Mouse (Mus musculus) kidney, embryonic 14.5 days (tissue): ENCODE data around the gene Thtpa. TPM values are rescaled to one million over a fixed set of nuclear protein-coding genes. Genes with fewer than 3 reads are reported as not detected.

Experiments
- ATAC-seq: fragments of 200-750 bp; cut with Nextera tagmentation; 2 replicates; pipeline ENCODE4 v1.8.0; 2017; ENCODE audit warnings: moderate number of reproducible peaks, mild to moderate bottlenecking, moderate TSS enrichment, moderate library complexity; ENCODE audit not compliant: low FRiP score, low TSS enrichment
- H3K27ac ChIP-seq: fragments of 300-500 bp; sonication (generic); 2 replicates; pipeline ENCODE4 v1.5.1; 2014; ENCODE audit warnings: low read depth, mild to moderate bottlenecking, low read length, moderate library complexity, mixed read lengths
- H3K27me3 ChIP-seq: fragments of 300-500 bp; sonication (generic); 2 replicates; pipeline ENCODE4 v1.6.1; 2014; ENCODE audit warnings: mild to moderate bottlenecking, low read length; ENCODE audit not compliant: control insufficient read depth, insufficient read depth
- H3K36me3 ChIP-seq: fragments of 300-500 bp; sonication (generic); 2 replicates; pipeline ENCODE4 v1.6.1; 2014; ENCODE audit warnings: low read length, mixed read lengths; ENCODE audit not compliant: control insufficient read depth, insufficient read depth
- H3K4me1 ChIP-seq: fragments of 300-500 bp; sonication (generic); 2 replicates; pipeline ENCODE4 v1.6.1; 2014; ENCODE audit warnings: low read length, mixed read lengths; ENCODE audit not compliant: control insufficient read depth, insufficient read depth
- H3K4me2 ChIP-seq: fragments of 300-500 bp; sonication (generic); replicated peaks from 2 replicates; pipeline ENCODE4 v1.6.1; 2014; ENCODE audit warnings: low read depth, mild to moderate bottlenecking, low read length
- H3K4me3 ChIP-seq: fragments of 300-500 bp; sonication (generic); 2 replicates; pipeline ENCODE4 v1.5.1; 2014; ENCODE audit warnings: mild to moderate bottlenecking, low read length
- H3K9ac ChIP-seq: fragments of 300-500 bp; sonication (generic); 2 replicates; pipeline ENCODE4 v1.6.1; 2014; ENCODE audit warnings: low read depth, mild to moderate bottlenecking, low read length, moderate library complexity
- H3K9me3 ChIP-seq: fragments of 300-500 bp; sonication (generic); 2 replicates; pipeline ENCODE4 v1.6.1; 2016; ENCODE audit warnings: low read length; ENCODE audit not compliant: control insufficient read depth
- WGBS: fragments of 180-500 bp; shearing (Covaris S2); extraction: QIAGEN DNeasy Blood & Tissue Kit; methylation state at CpG from one replicate; pipeline ENCODE4 v1.1.7; 2014; 5-methylcytosine and 5-hydroxymethylcytosine counted together
- polyA plus RNA-seq: library from polyadenylated mRNA; unstranded; fragments of >200 nt; fragmentation: Nextera tagmentation; extraction: Ambion mirVana; gene quantifications from 2 replicates; pipeline ENCODE4 v1.2.1, GENCODE M21; 2014

Thtpa gene
- polyA plus RNA-seq, 1 experiment from 2014 or later: 21.8 TPM

DNA sequence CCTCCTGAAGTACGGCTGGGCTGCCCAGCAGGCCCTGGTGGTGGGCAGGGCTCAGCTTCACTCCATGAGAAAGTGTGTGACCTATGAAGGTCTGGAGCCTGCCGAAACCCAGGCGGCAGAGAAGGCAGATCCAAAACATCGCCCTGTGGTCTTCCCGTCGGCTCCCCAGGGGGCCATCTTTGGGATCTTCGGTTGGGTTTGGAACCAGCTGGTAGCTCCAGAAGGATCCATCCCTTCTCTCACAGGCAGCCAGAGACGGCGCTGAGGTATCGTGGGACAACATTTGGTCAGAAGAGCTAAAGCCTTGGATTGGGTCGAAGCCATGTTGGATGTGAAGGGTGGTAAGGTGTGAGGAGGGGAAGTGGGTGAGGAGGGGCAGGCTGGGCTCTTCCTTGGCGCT lies 20.2 kb upstream of the Thtpa start:
- Histone ChIP-seq H3K4me1 (peaks cover 23% of the 10 kb centered on the region), H3K4me3 (no peak overlapping the region), H3K36me3 (no peaks in the 10 kb centered on the region), H3K4me2 (no peak overlapping the region), H3K9me3 (no peaks in the 10 kb centered on the region), H3K27ac (no peak overlapping the region), H3K27me3 (0 out of 2 replicates have a peak, but pooled peaks cover 3% of the 10 kb centered on the region), H3K9ac (no peak overlapping the region)
- no peak for ATAC-seq
- WGBS: 87% methylated on average over 12 of the region's 12 CpGs

DNA sequence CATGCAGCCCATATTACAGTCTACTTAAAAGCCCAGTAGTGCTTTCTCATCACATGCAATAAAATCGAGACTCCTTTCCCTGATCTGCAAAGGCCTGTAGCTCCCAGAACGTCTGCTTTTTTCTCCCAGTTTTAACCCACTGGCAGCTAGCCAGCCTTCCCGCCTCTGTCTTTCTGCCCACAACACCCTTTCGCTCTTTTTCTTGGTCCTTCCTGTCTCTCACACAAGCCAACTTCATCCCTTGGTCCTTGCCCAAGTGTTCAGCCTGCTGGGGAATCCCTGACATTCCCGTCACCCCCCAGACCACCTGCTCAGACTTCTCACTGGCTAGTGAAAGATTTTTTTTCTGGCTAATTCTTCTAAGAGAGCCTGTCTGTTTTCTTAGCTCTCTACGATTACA lies 18.4 kb upstream of the Thtpa start:
- no peak for ATAC-seq
- Histone ChIP-seq H3K9me3 (no peaks in the 10 kb centered on the region), H3K4me3 (no peak overlapping the region), H3K27ac (no peak overlapping the region), H3K9ac (no peak overlapping the region), H3K4me1 (peaks cover 23% of the 10 kb centered on the region), H3K36me3 (no peaks in the 10 kb centered on the region), H3K4me2 (no peak overlapping the region), H3K27me3 (0 out of 2 replicates have a peak, but pooled peaks cover 3% of the 10 kb centered on the region)
- WGBS: 52% methylated on average over 6 of the region's 6 CpGs

DNA sequence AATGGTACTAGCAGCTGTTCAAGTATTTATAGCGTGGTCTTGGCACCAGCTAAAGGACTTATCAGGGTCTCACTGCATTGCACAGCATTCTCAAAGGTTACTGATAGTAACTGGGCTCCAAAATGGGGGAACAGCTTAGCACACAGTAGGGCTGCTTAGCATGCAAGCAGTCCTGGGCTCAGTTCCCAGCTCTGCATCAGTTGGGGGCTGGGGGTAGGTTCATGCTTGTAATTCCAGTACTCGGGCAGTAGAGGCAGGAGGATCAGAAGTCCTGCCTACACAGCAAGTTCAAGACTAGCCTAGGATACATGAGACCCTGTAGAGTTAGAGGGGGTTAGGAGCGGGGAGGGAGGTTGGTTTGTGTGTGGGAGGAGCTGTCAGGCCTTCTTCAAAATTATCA lies 17.6 kb upstream of the Thtpa start:
- Histone ChIP-seq H3K9ac (no peak overlapping the region), H3K4me1 (peaks cover 19% of the 10 kb centered on the region), H3K4me2 (no peak overlapping the region), H3K9me3 (no peaks in the 10 kb centered on the region), H3K4me3 (no peak overlapping the region), H3K27me3 (0 out of 2 replicates have a peak, but pooled peaks cover 3% of the 10 kb centered on the region), H3K36me3 (no peaks in the 10 kb centered on the region), H3K27ac (no peak overlapping the region)
- WGBS: 60% methylated on average over 3 of the region's 3 CpGs
- ATAC-seq: no peak

DNA sequence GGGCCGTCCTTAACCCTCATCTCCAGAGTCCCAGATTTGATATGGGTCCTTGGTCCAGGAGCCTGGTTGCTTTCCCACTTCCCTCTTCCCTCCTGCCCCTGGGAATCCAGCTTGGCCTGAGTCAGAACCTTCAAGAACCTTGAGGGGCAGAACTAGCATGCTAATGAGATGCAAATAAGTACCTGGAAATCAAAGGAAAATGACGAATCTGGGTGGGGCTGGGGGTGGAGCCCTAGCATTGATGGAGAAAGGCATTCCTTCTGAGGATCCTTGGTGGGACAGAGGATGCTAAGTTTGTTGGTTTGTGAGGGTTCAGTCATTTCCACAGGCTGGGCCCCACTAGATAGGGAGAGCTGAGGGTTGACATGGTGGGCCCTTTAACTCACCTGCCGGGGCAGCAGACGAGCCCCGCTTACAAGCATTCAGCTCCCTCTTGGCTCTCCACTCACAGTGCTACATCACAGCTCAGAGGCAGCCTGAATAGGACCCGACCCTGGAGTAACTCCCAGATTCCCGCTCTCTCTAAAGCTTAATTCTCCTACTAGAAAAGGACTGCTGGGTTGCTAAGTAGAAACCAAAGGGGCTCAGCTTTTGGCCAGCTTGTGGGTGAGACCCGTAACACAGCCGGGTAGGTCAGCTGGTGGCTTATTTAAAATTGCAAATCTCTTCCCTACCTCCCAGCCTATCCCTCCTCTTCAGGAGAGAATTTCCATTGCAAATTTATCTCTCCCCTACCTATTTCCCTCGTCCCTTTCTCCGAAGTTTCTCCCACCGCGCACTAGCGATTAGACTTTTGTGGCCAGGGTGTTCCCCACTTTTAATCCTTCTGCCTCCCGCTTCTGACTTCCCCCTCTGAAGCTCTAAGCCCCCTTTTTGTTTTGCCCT lies 16.9 kb upstream of the Thtpa start:
- no peak overlapping the region for H3K4me3 ChIP-seq
- H3K36me3 ChIP-seq: no peaks in the 10 kb centered on the region
- H3K4me1 ChIP-seq: peaks cover 14% of the 10 kb centered on the region
- peak overlapping the region; percentile 32; the same call in 1 of the 2 replicates for H3K9ac ChIP-seq
- H3K27me3 ChIP-seq: 0 out of 2 replicates have a peak, but pooled peaks cover 2% of the 10 kb centered on the region
- WGBS: 21% methylated on average over 15 of the region's 15 CpGs
- ATAC-seq: no peak
- H3K9me3 ChIP-seq: no peaks in the 10 kb centered on the region
- H3K4me2 ChIP-seq: peak overlapping the region; percentile 40
- H3K27ac ChIP-seq: no peak overlapping the region

DNA sequence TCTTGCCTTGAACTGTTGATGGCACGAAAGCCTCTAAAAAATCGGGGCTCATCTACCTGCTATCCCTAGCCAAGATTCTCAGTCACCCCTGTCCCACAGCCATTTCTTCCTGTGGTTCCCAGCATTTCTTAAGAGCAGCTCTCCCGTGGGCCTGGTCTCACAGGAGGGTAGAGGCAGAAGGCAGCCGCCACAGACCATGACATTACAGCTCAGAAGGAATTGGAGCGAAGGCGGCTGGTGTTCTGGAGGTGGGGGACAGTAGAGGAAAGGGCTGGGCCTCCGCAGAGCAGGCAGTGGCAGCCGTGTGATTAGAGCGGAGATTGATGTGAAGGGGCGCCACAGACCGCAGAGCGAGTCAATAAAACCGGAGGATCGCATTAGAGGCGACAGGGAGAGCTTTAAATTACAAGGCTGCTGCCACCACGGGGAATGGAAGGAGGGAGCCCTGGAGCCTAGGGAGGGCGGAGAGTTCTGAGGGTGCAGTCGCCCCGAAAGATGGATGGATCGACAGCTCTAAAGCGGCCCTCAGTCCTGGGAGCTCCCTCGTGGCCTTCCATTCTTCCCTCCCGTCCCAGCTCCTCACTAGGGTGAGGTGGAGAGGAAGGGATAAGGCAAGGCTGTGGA lies 16.1 kb upstream of the Thtpa start:
- H3K36me3 ChIP-seq: no peaks in the 10 kb centered on the region
- peak overlapping the region; percentile 66 for H3K27ac ChIP-seq
- peak; percentile 71 for ATAC-seq
- H3K9ac ChIP-seq: peak overlapping the region; percentile 32; the same call in 1 of the 2 replicates
- peaks cover 14% of the 10 kb centered on the region for H3K4me1 ChIP-seq
- no peaks in the 10 kb centered on the region for H3K27me3 ChIP-seq
- H3K9me3 ChIP-seq: no peaks in the 10 kb centered on the region
- 3% methylated on average over 23 of the region's 23 CpGs for WGBS
- H3K4me2 ChIP-seq: peak overlapping the region; percentile 40
- H3K4me3 ChIP-seq: peak overlapping the region; percentile 23; the same call in 1 of the 2 replicates

DNA sequence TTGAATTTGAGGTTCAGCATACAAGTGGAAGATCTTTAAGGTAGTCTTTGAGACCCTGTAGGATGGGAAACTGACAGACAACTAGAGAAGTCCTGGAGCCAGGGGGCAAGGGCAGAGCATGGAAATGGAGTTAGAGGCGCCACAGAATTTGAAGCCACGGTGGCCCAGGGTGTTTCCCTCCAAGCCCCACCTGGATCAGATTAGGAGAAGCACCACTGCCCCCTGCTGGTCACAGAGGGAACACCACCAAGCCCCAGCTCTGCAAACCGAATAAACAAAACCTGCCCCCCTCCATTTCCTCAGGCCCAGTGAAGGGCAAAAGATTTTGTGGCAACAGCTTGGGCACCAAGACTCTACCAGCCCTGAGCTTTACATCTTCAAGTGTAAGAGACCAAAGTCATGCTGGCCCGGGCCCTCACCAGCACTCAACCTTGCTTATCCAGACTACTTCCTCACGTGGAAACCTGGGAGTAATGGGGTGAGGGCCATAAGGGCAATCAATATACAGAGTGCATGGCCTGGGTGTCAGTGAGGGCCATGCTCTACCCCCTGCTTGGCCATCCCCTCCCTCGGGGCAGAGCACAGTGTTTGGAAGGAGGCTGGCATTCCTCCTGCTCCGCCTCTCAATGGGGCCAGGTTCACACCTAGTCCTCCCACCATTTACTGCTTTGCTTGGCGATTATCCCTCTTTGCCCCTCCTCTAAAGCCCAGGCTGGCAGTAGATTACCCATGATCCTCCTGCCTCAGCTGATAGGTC lies 15.2 kb upstream of the Thtpa start:
- Histone ChIP-seq H3K36me3 (no peaks in the 10 kb centered on the region), H3K27me3 (no peaks in the 10 kb centered on the region), H3K4me1 (peaks cover 14% of the 10 kb centered on the region), H3K4me2 (peak overlapping the region; percentile 40), H3K4me3 (no peak overlapping the region), H3K9me3 (no peaks in the 10 kb centered on the region), H3K27ac (peak overlapping the region; percentile 66; the same call in 1 of the 2 replicates), H3K9ac (0 out of 2 replicates have a peak overlapping the region, but pooled peaks have one; percentile 32)
- 17% methylated on average over 8 of the region's 8 CpGs for WGBS
- peak; percentile 41 for ATAC-seq

DNA sequence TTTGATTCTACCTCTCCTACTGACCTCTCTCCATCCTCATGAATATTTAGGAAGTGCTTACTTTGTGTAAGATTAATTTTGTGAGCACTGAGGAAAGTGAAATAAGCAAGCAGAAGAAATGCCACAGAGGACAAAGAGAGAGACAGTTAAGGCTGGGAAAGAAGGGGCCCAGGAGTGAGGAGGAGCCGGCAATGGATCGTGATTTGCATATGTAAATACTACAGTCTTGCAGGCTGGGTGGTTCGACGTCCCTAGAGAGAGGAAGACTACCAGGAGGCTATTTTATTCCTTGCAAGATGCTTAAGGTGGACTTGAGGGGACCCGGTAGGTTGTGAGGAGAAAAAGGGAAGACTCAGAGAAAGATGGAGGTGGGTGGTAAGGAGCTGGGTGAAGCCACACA lies 13.5 kb upstream of the Thtpa start:
- peaks cover 27% of the 10 kb centered on the region for H3K4me1 ChIP-seq
- H3K36me3 ChIP-seq: no peaks in the 10 kb centered on the region
- no peak overlapping the region for H3K4me2 ChIP-seq
- H3K9ac ChIP-seq: no peak overlapping the region
- H3K4me3 ChIP-seq: no peak overlapping the region
- H3K27ac ChIP-seq: no peak overlapping the region
- H3K9me3 ChIP-seq: no peaks in the 10 kb centered on the region
- H3K27me3 ChIP-seq: no peaks in the 10 kb centered on the region
- 25% methylated on average over 5 of the region's 5 CpGs for WGBS
- ATAC-seq: no peak

DNA sequence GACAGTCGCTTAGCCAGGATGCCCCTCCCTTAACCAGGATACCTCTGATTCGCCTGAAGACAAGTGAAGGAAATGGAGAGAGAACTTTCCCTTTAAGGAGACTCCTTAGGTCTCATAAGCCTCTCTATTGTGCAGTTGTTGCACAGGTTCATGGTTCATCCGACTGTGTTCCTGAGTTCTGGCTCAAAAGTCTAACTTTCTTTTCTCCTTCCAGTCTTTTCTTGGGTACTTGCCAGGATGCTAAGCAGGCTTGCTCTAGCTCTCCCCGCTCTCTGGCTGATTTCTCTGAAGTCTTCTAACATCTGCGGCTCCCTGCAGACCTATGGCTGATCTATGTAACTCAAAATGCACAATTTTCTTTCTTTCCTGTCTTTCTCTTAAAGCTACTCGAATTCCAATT lies 11.1 kb upstream of the Thtpa start:
- H3K4me2 ChIP-seq: no peak overlapping the region
- H3K9me3 ChIP-seq: no peaks in the 10 kb centered on the region
- H3K36me3 ChIP-seq: no peaks in the 10 kb centered on the region
- WGBS: 72% methylated on average over 6 of the region's 6 CpGs
- H3K27ac ChIP-seq: no peak overlapping the region
- H3K4me1 ChIP-seq: peaks cover 23% of the 10 kb centered on the region
- H3K27me3 ChIP-seq: no peaks in the 10 kb centered on the region
- no peak for ATAC-seq
- no peak overlapping the region for H3K9ac ChIP-seq
- H3K4me3 ChIP-seq: no peak overlapping the region
